Mouse (Mus musculus) lung, postnatal 0 days (tissue): ENCODE results near the gene Gm4305.
"Not testable (repeated sequence)": the region's sequence is repeated elsewhere in the genome, so short reads cannot be mapped to it uniquely, and the experiment has no call there.

Source experiments
- CTCF ChIP-seq: IDR thresholded peaks from 2 replicates; pipeline ENCODE4 v1.5.1; 2016; ENCODE audit warnings: antibody characterized with exemption, mild to moderate bottlenecking
- EP300 ChIP-seq: IDR thresholded peaks from 2 replicates; pipeline ENCODE4 v1.6.1; 2016; ENCODE audit warnings: antibody characterized with exemption, mild to moderate bottlenecking, control low read depth

DNA sequence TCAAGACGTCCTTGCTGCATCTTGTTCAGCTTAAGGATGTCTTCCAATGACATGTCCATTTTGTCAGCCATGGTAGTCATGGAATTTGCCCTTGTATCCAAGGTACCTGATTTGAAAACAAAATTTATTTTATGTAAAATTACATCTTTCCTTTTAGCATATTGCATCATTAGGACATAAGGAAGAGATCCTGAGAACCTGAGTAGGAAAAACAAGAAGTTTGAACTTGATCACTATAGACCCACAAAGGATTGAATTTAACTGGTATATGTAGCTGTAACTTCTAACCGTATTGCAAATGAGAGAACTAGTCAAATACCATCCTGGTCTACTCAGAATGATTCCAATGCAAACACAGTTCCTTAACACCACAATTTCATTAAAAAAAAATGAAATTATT is 31.6 kb downstream of the Gm4305 start, which contains the start of gene Gm4312:
- TF ChIP-seq CTCF, EP300: not testable (repeated sequence)
